Mouse (Mus musculus): Measurements from ENCODE around the gene Nampt.
"Not testable (repeated sequence)": the region's sequence is repeated elsewhere in the genome, so short reads cannot be mapped to it uniquely, and the experiment has no call there.

The Nampt gene

DNA sequence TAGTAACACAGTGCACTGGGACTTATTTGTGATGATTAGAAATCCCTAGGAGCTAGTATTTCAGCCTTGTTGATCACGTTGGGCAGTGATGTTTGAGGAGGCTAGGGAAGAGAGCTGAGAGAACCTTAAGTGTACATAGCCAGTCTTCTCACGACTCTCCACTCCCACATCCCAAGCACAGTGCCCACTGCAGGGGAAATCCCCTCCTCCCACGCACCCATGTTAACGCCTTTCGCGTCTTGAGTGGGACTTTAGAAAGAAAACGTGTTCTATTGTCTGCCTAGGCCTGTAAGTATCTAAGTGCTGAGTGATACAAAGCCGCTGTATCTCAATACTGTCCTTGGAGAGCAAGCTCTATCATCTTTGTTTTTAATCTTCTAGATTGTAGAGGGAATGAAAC lies 27.0 kb downstream of the Nampt start:
- no peak for DNase-seq

DNA sequence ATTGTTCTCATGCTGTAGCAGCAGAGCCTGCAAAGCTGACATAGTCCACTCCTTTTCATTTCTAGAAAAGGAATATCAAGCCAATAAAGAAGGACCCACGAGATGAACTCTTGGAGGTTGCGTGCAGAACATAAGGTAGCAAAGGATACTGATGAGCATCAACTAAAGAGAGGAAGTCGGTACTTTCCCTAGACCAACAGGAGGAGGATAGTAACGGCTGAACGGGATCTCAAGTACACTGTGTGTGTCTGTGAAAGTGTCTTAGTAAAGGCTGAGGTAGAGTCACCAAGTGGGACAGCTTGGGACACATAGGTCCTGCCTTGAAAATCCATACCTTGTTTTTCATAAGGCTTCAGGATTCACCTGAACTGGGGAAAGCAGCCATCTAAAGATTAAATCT lies 34.4 kb downstream of the Nampt start:
- DNase-seq, result no peak

DNA sequence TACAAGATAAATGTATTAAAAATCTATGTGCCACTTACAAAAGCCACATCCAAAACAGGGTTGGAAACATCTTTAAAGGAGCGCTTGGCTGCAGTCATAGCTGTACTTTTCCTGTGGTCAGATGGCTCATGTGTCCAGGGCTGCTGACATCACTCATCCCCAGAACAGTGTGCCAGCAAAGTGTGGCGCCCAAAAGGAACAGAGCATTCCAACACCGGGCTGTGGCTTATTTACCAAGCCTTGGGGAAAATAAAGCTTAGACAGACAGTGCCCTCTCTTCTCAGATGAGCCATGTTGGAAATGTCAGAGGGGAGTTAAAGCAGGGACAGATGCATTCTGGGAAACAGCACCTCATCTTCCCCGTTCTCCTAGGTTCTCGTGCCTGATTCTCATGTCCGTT lies 35.5 kb downstream of the Nampt start:
- DNase-seq, result no peak

DNA sequence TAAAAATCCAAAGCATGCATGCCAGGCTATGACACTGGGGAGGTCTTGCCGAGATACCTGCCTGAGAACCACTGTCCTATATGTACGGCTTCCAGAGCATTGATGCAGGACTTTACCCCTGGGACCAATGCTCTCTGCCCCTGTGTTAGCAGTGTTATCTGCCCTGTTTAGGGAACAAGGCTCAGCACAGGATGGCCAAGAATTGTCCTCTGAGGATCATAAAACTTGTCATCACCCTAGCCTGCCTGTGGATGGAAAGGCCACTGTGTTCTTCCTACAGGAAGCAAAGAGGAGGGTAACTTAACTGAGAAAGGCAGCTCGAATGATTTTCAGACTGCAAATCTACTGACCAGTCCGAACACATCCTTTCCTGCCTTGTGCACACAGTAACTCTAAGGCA lies 36.1 kb downstream of the Nampt start:
- no peak for DNase-seq

DNA sequence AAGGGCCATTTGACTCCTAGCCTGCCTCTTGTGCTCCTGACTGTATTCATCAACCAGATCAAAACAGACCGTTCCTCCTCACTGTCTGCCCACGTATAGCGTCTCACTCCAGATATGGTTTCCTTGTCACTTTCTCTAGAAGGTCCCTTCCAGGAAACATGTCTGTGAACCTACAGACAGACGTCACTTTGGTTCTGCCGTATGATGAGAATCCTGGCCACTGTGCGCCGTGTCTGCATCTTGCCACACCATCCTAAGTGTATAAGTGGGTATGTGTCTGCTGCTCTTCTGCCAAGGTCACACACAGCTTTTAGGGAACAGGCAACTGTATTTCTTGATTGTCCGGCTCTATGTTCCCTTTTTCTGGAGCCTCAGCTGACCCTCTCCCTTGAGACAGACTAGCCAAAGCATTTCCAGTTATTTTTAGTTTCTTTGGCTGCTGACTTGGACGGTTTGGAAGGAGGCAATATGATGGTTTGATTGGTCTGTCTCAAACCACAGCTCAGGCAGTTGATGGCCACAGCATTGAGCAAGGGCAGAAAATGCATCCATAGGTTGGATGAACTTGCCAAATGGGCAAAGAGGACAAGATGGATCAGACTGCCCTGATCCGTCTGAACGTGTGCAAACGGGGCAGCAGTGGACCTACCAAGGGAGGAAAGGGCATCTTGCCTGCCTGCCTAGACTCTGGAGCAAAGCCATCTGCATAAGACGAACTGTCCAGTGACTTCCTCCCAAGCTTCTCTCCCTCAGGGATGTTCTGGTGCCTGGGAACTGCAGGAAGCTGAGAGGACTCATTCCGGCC lies 37.6 kb downstream of the Nampt start:
- no peak for DNase-seq

DNA sequence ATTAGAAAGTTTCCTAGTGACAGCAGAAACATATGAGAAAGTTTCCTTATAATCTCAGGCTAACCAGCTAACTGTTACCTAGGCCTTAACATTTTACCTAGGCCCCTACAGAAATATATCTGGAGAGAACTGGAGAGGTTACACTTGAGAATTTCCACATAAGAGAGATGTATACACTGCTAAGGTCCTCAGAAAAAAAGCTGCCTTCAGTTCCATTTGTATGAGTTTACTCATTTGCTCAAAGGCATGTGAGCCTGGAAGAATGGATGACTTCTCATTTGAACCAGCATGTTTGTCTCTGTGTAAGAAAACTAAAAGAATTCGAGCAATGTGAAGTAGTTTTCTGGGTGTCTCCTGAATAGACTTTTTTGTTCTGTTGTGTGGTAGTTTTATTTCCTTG lies 39.1 kb downstream of the Nampt start:
- DNase-seq, result no peak

DNA sequence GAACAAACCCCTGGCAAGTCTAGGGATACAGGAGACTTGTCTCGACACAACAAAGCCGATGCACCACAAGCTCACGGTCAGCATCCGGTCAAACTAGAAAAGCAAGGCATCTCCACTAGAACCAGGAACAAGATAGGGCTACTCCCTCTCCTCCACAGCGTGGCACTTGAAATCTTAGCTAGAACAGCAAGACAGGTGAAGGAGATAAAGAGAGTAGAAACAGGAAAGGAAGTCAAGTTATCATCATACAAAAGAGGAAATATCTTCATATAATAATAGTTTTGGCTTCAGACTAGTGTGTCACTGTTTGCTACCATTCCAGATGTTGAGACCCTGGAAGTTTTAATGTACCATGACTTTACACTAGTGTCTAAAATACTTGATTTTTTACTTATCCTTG lies 41.5 kb downstream of the Nampt start:
- DNase-seq, result no peak

DNA sequence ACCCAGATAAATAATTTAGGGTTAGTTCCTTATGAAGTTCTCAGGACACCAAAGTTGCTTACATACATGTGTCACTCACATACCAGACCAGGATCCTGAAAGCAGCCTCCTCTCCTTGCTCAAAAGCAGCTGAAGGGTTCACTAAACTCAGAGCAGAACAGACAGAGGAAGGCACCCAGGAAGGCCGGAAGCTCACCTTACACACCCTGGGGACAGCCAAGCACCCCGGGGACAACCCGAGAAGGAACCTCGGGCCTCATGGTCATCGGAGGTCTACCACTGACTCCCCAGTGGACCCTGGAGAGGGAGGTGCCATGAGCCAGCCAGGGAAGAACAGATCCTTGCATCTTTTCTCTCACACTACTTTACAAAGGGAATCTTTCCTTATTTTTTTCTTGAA lies 51.5 kb downstream of the Nampt start:
- DNase-seq, result no peak

DNA sequence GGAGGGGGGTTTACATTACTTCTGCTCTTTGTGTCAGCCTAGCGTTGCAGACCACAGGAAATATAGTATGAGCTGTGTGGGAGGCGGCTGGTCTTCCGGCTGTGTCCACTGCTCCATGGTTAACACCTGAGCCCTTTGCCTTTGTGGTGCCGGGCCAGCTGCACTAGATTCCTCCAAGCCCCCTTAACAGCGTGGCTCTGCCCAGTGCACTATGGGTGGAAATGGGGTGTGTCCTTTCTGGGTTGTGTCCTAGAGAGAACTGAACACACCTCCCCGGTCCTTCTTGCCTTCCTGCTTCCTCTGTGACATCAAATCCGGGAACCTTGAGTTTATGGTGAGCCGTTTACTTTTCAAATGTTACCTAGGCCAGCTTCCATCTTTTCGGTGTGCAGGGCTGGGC lies 58.2 kb downstream of the Nampt start:
- DNase-seq, result no peak

DNA sequence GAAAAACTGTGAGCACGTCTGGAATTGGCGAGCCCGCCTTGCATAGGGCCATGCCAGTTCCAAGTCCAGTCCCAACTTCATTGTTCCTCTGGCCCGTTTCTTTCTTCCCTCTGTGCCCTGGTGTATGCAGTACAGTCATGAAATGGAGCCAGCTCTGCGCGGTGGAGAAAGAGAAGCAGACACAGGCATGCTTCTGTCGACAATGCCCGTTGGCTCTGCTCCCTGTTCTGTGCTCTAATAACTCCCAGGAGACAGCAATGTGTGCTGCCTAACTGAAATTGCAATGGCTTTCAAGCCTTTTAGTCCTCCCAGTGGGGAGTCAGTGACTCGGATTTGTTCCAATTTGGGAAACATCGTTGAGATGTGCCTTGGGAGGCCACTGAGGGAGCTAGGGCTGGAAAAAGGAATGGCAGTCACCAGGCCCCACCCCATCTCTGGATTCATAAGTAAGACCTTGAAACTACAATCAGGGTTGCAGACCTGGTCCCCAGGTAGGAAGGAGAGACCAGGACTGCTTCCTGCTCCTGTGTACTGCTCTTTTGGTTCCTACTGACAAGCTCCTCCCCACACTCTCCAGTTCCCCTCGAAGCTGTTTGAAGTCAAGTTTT lies 58.7 kb downstream of the Nampt start:
- DNase-seq, result no peak

DNA sequence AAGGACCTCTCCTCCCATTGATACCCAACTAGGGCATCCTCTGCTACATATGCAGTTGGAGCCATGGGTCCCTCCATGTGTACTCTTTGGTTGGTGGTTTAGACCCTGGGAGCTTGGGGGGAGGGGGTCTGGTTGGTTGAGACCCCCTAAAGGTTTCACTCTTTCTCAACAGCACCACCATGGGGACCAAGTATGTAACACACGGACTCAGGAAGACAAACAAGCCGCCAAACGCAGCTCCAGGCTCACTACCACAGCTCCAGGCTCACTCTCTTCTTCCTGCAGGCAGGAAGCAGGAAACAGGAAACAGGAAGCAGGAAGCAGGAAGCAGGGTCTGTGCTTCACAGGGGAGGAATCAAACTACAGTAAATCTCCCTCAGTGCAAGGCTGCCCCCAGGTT lies 60.0 kb downstream of the Nampt start:
- no peak for DNase-seq

DNA sequence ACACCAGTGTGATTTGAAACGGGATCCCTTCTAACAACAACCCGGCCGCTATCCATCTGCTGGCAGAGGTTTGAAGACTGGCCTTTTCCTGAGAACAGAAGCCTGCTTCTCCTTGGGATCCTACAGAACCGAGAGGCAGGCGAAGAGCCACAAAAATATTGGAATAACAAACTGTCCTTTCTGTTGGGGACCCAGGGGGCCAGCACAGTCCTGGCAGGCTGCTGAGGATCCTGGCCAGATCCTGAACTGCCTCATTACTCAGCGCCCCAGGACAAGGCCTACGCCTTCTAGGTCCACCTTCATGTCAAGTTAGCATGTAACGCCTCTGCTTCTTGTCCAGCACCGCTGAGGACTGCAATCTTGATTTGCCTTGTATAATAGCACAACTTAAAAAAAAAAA lies 65.0 kb downstream of the Nampt start:
- peak; percentile 15 for DNase-seq

DNA sequence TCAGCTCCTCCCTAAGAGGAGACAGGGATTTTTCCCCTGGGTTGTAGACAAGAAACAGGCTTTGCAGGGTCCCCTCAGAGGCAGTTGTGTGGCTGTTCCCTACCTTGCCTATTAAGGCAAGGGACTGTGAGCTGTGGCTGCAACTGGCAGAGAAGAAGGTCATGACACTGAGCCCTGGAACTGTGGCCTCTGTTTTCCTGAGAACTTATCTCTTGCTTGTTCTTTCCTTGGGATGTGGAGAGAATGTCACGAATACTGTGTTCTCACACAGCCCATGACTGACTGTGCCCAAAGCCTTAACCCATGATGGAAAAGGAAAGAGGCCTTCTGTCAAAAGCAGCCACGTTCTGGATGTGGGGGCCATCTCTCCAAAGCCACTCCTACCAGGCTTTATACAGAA lies 65.7 kb downstream of the Nampt start:
- no peak for DNase-seq

DNA sequence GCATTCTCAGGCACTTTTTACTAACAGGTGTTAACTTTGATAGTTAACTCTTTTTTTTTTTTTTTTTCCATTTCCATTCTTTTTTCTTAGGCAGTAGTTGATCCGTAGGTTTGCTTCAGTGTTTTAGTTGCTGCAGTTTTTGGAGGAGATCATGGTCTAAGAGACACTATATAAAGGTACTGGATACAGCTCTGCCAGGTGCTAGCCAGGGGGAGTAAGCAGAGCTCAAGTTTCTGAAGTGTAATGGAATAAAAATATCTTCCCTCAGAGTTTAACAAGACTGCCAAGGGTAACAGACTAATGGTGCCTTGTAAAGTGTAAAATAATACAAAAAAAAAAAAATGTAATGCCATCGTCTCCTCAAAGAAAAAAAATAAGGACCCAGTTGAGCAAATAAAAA lies 67.0 kb downstream of the Nampt start:
- no peak for DNase-seq

DNA sequence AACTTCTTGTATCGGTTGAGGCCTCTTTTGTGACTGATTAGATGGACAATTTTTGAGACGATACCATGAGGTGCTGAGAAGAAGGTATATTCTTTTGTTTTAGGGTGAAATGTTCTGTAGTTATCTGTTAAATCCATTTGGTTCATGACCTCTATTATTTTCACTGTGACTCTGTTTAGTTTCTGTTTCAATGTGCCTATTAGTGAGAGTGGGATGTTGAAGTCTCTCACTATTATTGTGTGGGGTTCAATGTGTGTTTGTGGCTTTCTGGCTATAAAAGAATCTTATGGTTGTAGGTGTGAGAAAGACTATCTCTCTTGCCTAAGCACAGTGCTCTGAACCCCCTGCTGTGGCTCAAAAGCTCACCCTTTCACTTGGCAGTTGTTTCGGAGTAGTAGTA lies 68.9 kb downstream of the Nampt start:
- no peak for DNase-seq

DNA sequence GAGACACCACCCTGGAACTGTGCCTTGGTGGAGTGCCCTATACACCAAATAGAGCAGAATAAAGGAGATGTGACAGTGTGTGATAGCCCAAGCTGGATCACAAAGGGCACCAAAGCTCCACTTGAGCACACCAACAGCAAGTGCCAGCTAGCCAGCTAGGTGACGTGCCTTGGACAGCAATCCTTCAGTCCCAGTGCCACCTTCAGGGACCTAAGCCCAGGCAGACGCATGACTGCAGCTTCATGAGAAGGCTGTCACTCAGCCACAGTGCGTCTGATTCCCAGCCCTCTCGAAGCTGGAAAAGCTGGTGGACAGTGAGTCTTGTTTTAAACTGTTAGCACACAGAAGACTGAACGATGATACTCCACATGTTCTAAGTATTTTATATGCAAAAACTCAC lies 70.5 kb downstream of the Nampt start:
- DNase-seq, result no peak

DNA sequence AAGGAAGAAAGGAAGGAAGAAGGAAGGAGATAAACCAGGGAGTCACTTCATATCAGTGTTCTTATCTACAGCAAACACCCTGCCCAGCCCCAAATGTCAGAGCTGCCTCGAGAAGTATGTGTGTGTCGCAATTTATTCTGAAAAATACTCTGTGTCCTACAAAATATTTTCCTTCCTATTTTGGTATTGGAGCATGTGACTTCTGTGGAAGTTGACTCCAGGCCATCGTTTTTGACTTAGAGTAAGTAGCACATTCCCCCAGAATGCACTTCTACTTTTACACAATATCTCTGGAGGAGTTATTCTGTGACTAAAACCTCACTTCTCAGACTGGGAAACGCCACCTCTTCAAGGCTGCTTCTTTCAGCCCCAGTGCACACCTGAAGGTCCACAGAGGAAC lies 71.1 kb downstream of the Nampt start:
- DNase-seq, result peak; percentile 20

DNA sequence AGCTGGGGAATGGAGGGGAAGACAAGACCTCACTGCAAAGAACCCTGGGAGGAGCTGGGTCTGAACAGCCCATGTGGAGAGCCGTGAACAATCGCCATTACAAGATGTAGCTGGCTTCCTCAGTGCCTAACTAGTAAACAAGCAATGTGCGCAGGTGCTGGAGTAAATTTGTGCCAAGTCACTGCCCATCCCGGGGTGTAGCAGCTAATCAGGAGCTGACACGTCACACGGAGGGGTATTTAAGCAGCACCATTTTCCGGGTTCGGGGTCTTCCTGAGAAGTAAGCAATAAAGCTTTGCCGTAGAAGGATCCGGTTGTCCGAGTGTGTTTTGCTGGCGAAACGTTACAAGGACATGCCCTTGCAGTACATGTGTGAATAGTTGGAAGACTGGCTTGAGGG lies 71.9 kb downstream of the Nampt start:
- not testable (repeated sequence) for DNase-seq

DNA sequence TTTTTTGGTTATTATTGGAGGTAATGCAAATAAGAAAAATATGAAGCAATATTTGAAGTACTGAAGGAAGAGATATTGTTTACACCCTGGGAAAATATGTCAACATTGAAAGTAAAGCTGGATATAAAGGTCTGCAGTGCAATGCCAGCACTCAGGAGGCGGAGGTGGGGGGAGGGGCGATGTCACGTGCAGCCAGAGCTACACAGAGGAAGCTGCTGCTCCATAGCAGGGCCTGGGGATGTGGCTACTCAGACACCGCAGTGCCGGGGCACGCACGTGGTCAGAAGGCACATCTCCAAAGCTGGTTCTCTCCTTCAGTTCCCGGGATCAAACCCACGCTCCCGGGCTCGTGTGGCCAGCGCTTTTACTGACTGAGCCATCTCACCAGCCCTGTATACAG lies 73.9 kb downstream of the Nampt start:
- peak; percentile 60 for DNase-seq

DNA sequence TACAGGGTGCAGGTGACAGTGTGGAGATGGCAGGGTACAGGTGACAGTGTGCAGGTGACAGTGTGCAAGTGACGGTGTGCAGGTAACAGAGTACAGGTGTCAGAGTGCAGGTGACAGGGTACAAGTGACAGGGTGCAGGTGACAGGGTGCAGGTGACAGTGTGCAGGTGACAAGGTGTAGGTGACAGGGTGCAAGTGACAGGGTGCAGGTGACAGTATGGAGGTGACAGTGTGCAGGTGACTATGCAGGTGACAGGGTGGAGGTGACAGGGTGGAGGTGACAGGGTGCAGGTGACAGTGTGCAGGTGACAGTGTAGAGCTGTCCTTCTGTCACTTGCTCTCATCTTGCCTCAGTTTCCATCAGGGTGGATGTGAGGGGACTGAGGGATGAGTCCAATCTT lies 76.5 kb downstream of the Nampt start:
- no peak for DNase-seq

DNA sequence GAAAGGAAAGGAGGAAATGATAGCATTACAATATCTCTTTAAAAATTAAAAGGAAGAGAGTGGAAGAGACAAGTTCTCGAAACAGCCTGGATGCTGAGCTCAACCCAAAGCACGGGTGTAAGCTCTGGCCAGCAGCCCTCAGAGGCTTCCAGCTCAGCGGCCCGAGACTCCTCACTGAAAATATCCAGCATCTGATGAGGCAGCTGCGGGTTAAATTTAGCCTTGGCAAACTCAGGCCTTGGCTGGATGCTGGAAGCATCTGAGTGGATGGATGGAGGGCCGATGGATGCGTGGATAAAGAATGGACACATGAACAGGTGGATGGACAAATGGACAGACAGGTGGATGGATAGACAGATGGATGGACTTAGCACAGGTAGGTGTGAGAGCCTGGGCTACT lies 77.2 kb downstream of the Nampt start:
- no peak for DNase-seq

DNA sequence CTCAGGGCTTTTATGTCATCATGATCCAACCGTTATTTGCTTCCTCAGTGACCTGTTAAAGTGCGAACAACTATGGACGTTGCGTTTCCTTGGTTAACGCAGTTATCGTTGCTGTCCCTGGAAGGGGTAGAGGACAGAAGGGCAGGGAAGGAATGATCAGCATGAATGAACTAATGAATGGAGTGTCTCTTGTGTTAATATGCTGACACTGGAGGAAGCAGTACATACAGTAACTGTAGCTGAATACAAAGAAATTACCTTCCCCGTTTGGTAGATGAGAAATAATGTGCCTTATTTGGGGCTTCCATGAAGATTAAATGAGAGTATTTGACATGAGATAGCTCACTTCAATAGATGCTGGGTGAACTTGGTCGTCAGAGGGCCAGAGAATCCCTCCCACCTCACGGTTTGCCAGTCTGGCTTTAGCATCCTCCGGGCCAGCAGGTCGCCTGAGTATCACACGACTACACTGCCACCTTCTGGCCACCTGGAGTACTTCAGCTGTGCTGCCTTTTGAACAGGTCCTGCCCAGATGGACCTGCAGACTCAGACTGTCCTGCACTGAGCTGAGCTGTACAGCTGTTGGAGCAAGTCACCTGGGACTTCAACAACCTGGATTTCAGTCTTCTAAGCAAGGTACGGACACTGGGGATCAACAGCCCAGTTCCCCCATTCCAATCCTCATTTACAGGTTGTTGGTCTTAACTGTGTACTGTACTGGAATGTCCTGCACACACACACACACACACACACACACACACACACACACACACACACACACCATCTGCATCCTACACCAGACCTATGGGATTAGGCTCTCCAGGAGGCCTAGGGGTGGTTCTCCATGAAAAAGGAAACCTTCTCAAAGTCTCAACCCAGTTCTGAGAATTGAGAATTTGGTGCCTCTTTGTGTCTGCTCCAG lies 78.1 kb downstream of the Nampt start:
- DNase-seq, result peak; percentile 93

DNA sequence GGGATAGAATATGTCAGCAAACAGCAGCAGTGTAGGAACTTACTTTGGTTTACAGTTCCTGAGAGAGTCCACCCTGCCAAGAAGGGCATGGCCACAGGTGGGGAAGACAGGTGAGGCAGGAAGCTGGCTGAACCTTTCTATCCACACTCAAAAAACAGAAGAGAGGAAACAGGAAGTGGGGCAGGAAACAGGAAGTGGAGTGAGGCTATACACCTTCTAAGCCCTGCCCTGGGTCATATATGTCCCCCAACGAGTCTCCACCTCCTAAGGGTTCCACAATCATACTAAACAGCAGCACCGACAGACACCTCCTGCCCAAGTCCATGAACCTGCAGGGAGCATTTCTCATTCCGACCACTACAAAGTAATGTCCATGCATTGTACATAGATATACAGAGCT lies 81.7 kb downstream of the Nampt start:
- no peak for DNase-seq
